Mouse (Mus musculus) C3H10T1/2 (cell line): ENCODE measurements around the gene Slc15a3. TPM values are rescaled to one million over a fixed set of nuclear protein-coding genes. Genes with fewer than 3 reads are reported as not detected.

Experiments used
- polyA plus RNA-seq, 2 experiments: library from polyadenylated mRNA; unstranded; fragments of >200 nt; fragmentation: generic; extraction: Trizol; gene quantifications; one replicate each; pipeline ENCODE4 v1.2.1; 2012; ENCODE audit warnings: missing spikeins in 2 of 2

The Slc15a3 gene
- under 1 TPM; 0.14 to 0.30 TPM for polyA plus RNA-seq

DNA sequence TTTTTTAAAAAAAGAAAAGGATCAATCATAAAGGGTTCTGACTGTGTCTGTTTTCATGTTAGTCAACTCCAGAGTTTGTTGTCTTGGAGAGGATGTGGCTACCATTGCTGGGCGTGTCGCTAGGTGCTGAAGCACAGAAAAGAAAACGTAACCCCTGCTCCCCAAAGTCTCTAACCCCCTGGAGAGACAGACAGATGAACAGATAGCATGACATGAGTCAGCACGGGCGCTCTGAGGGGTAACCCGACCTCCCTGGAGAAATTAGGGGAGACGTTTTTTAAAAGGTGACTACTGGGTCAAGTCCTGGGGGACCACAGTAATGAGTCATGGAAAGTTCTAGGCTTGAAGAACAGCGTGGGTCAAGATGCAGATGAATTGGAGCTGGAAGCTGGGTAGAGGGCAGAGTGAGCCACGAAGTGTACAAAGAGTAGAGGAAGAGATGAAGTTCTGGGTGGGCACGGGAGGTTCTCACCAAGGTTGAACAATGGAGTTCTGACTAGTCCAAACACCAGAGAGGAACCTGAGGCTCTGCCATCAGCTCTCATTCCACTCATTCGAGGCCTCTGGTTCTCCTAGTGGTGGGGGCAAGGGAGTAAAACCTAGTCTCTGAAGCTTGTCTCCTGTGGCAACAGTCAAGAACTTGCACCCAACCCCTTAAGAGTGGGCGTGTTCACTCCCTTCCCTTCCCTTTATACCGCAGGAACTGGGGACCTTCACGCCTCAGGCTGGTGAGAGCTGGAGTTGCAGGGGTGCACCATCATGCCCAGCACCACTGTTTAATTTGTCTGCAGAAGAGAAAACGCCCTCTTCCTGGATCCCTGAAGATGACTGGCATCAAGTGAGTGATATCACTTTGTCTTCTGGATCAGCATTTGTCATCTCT lies at the start of gene Slc15a3:
Gene Slc15a3 (plus strand): TSS at position 718 of the 883 bp plus-strand sequence.

DNA sequence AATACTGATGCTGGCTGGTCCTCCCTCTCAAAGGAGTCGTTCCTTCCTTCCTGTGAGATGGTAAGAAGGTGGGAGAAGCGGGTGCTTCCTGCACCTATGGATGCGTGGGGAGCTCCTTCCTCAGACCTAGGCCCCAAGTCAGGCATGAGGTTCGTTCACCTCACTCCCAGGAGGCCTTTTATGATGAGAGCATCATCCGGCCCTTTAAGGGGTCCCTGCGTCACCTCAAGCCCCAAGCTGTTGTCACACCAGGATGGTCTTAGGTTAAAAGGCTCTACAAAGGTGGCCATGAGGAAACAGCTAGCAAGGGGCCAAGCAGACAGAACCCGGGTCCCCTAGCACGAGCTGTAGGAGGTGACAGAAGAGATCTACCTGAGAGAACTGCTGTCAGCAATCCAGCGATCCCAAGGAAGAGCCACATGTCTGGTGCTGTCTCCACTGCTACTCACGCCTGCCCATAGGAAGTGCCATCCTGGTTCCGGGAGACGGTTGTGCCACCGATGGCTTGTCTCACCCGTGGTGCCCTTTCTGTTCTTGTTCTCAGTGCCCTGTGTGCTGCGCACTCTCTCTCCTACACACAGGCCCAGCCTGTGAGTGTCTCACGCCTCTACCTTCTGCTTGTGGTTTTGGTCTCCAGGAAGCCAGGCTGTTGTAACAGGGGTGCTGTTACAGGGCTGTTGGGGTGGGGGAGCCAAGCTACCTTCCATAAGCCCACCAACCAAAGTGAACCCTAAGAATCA lies 9.9 kb upstream of the Slc15a3 start, which contains the start of gene Cd6:
Gene Cd6 (minus strand): TSS at position 623 of the 740 bp plus-strand sequence.

DNA sequence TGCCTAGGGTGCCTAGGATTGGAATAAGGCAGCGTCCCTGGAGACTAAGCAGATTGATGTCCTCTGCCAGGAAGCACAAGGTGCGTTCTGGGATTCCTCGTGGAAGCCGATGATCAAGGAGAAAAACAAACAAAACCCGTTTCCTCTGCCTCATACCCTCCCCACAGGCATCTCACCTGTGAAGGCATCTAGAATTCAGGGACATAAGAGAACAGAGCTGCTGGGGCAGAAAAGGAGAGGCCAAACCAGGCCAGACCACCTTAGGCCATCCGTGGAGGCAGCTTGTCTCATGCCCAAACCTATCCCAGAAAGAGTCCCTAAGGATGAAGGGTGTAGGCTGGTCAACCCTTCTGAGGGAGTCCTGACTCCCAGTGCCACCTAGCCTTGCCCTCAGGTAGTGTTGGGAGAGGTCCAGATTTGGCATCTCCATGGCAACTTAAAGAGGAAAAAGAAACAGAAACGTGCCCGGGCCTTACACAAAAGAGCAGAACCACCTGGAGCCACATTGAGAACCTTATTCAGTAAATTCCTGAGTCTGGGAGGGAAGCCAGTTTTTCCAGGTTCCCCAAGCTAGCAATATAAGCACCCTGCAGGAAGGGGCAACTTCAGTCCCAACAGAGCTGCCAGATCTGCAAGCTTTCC lies 30.5 kb downstream of the Slc15a3 start, which contains the start of gene Tmem132a:
Gene Tmem132a (minus strand): TSS at position 55 of the 642 bp plus-strand sequence.

DNA sequence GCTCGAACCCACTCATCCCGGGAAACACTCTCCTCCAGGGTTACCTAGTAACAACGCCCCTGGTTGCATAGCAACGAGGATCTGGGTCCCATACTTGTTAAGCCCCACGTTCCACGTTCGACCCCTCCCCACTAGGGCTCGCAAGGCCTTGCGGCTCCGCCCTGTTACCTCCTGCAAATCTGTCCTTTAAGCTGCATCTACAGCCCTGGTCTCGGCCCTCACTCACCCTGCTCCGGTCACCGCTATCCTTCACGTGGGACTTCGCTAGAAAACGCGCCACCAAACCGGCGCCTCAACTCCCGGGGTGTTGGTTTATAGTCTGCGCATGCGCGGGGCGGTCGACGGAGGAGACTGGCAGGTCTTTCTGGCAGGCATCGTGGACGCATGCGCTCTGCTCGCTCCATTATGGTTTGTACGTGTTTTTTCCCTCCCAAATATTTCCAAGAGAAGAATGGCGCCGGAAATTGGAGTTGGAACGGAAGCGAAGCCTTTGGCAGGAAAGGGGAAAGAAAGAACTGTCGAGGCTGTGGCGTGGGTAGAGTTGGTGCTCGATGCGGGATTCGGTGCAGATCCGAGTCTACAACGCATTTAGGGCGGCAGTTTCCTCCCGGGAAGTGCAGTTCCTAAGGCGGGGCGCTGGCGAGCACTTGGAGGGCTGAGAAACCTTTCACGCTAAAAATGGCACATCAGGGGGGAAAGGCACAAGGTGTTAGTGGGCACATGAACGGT lies 42.1 kb downstream of the Slc15a3 start, which contains the start of gene Tmem109:
Gene Tmem109 (minus strand): TSS at position 576 of the 729 bp plus-strand sequence.

DNA sequence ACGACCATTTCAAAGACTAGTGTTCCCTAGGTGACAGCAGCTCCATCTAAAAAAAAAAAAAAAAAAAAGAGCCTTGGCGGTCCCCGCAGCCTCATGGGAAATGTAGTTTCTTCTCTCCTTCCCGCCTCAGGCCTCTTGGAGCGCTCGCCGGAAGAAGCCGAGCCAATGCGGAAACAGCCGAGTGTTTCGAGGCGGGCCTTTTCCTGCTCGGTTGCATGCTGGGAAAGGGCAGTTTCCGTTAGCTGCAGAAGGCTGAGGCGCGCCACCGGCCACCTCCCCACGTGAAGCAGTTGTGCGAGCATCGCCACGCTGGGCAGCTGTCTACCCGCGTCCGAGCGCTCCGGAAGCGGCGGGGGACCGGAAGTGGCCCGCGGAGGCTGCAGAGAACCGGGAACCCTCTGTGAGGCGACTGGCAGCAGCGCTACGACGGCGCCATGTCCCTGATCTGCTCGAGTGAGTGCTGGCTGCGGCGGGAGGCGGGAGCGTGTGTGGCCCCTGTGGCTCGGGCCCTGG lies 55.5 kb downstream of the Slc15a3 start, which contains the start of gene Prpf19:
Gene Prpf19 (plus strand): TSS at position 216 of the 513 bp plus-strand sequence.

Other genes with a start within 250 kb of the Slc15a3 start
- 100 to 1,000 TPM; 435 to 445 TPM for gene Ddb1, start 234.4 kb upstream of the Slc15a3 start, polyA plus RNA-seq
- 10 to 100 TPM; 18.0 to 40.0 TPM for gene Tkfc, start 234.1 kb upstream of the Slc15a3 start, polyA plus RNA-seq
- gene Vwce, start 205.5 kb upstream of the Slc15a3 start, polyA plus RNA-seq, result under 1 TPM; 0.04 to 0.20 TPM
- gene Pga5, start 161.7 kb upstream of the Slc15a3 start, polyA plus RNA-seq, result under 1 TPM in 1 of 2 experiments, not detected in 1; 0.01 TPM
- 10 to 100 TPM; 13.6 to 25.7 TPM for gene Vps37c, start 151.0 kb upstream of the Slc15a3 start, polyA plus RNA-seq
- under 1 TPM in 1 of 2 experiments, not detected in 1; 0.05 TPM for gene Cd5, start 100.7 kb upstream of the Slc15a3 start, polyA plus RNA-seq
- not detected for gene Cd6, start 9.7 kb upstream of the Slc15a3 start, polyA plus RNA-seq
- gene Tmem132a, start 30.2 kb downstream of the Slc15a3 start, polyA plus RNA-seq, result 10 to 100 TPM; 29.2 to 92.3 TPM
- gene Tmem109, start 42.3 kb downstream of the Slc15a3 start, polyA plus RNA-seq, result 100 to 1,000 TPM in 1 of 2 experiments, 10 to 100 TPM in 1; 86.0 to 103 TPM
- 100 to 1,000 TPM; 204 to 245 TPM for gene Prpf19, start 55.5 kb downstream of the Slc15a3 start, polyA plus RNA-seq
- under 1 TPM in 1 of 2 experiments, not detected in 1; 0.17 TPM for gene Zp1, start 80.9 kb downstream of the Slc15a3 start, polyA plus RNA-seq
- gene Ptgdr2, start 97.4 kb downstream of the Slc15a3 start, polyA plus RNA-seq, result under 1 TPM; 0.01 to 0.06 TPM
- 10 to 100 TPM; 12.0 to 31.9 TPM for gene Ccdc86, start 109.5 kb downstream of the Slc15a3 start, polyA plus RNA-seq
- not detected for gene Ms4a10, start 134.9 kb downstream of the Slc15a3 start, polyA plus RNA-seq
- not detected for gene Ms4a15, start 153.5 kb downstream of the Slc15a3 start, polyA plus RNA-seq
- not detected for gene Ms4a18, start 178.3 kb downstream of the Slc15a3 start, polyA plus RNA-seq
- gene Ms4a8a, start 241.4 kb downstream of the Slc15a3 start, polyA plus RNA-seq, result not detected